Mouse (Mus musculus) intestine, embryonic 16.5 days (tissue): ENCODE data around the gene Vrk1. TPM values are rescaled to one million over a fixed set of nuclear protein-coding genes. Genes with fewer than 3 reads are reported as not detected.

Source experiments
- ATAC-seq: fragments of 200-750 bp; cut with Nextera tagmentation; 2 replicates; pipeline ENCODE4 v1.8.0; 2017; ENCODE audit warnings: moderate TSS enrichment, moderate library complexity
- H3K27ac ChIP-seq: fragments of 300-500 bp; sonication (generic); 2 replicates; pipeline ENCODE4 v1.5.1; 2014; ENCODE audit warnings: mild to moderate bottlenecking, low read length
- H3K27me3 ChIP-seq: fragments of 300-500 bp; sonication (generic); replicated peaks from 2 replicates; pipeline ENCODE4 v1.6.1; 2014; ENCODE audit warnings: low read length, control low read depth, mixed read lengths; ENCODE audit not compliant: control insufficient read depth, insufficient read depth
- H3K36me3 ChIP-seq: fragments of 300-500 bp; sonication (generic); 2 replicates; pipeline ENCODE4 v1.6.1; 2014; ENCODE audit warnings: low read length, control low read depth; ENCODE audit not compliant: control insufficient read depth, insufficient read depth
- H3K4me1 ChIP-seq: fragments of 300-500 bp; sonication (generic); 2 replicates; pipeline ENCODE4 v1.6.1; 2014; ENCODE audit warnings: low read length, control low read depth, mixed read lengths; ENCODE audit not compliant: control insufficient read depth, insufficient read depth
- H3K4me2 ChIP-seq: fragments of 300-500 bp; sonication (generic); 2 replicates; pipeline ENCODE4 v1.6.1; 2014; ENCODE audit warnings: low read depth, low read length, control low read depth
- H3K4me3 ChIP-seq: fragments of 300-500 bp; sonication (generic); 2 replicates; pipeline ENCODE4 v1.5.1; 2014; ENCODE audit warnings: mild to moderate bottlenecking, low read length
- H3K9ac ChIP-seq: fragments of 300-500 bp; sonication (generic); 2 replicates; pipeline ENCODE4 v1.6.1; 2014; ENCODE audit warnings: low read depth, low read length
- H3K9me3 ChIP-seq: fragments of 300-500 bp; sonication (generic); 2 replicates; pipeline ENCODE4 v1.6.1; 2016; ENCODE audit warnings: low read length, control low read depth; ENCODE audit not compliant: control insufficient read depth
- WGBS: fragments of 180-500 bp; shearing (Covaris S2); extraction: QIAGEN DNeasy Blood & Tissue Kit; methylation state at CpG from one replicate; pipeline ENCODE4 v1.1.7; 2014; 5-methylcytosine and 5-hydroxymethylcytosine counted together
- polyA plus RNA-seq: library from polyadenylated mRNA; unstranded; fragments of >200 nt; fragmentation: Nextera tagmentation; extraction: Ambion mirVana; gene quantifications from 2 replicates; pipeline ENCODE4 v1.2.1, GENCODE M21; 2015

The Vrk1 gene
- polyA plus RNA-seq, 1 experiment from 2014 or later = 61.2 TPM

GRCm38 (mm10) chr12:106082958-106083381 lies 72.9 kb downstream of the Vrk1 start:
- no peak overlapping the region for H3K4me2 ChIP-seq
- WGBS = 60% methylated on average over 11 of the region's 11 CpGs
- no peak overlapping the region for H3K4me3 ChIP-seq
- no peak overlapping the region for H3K9ac ChIP-seq
- no peak overlapping the region for H3K27ac ChIP-seq
- H3K36me3 ChIP-seq = no peaks in the 10 kb centered on the region
- ATAC-seq = no peak
- no peaks in the 10 kb centered on the region for H3K4me1 ChIP-seq
- no peaks in the 10 kb centered on the region for H3K9me3 ChIP-seq
- H3K27me3 ChIP-seq = no peaks in the 10 kb centered on the region

- no peak overlapping the region for H3K9ac ChIP-seq
- no peak overlapping the region for H3K4me2 ChIP-seq
- no peak for ATAC-seq
- no peak overlapping the region for H3K27ac ChIP-seq
- no peak overlapping the region for H3K4me3 ChIP-seq
- H3K9me3 ChIP-seq = no peaks in the 10 kb centered on the region
- no peaks in the 10 kb centered on the region for H3K36me3 ChIP-seq
- H3K27me3 ChIP-seq = no peaks in the 10 kb centered on the region
- 89% methylated on average over 12 of the region's 12 CpGs for WGBS
- no peaks in the 10 kb centered on the region for H3K4me1 ChIP-seq
Observed at GRCm38 (mm10) chr12:106084126-106084525, 74.1 kb downstream of the Vrk1 start.

- Histone ChIP-seq H3K4me3 (no peak overlapping the region), H3K27me3 (no peaks in the 10 kb centered on the region), H3K9ac (no peak overlapping the region), H3K4me2 (no peak overlapping the region), H3K27ac (no peak overlapping the region), H3K9me3 (no peaks in the 10 kb centered on the region), H3K4me1 (no peaks in the 10 kb centered on the region), H3K36me3 (no peaks in the 10 kb centered on the region)
- ATAC-seq = no peak
- WGBS = 88% methylated on average over 9 of the region's 9 CpGs
Observed at GRCm38 (mm10) chr12:106094827-106095226, 84.8 kb downstream of the Vrk1 start.

GRCm38 (mm10) chr12:106102003-106102402 lies 92.0 kb downstream of the Vrk1 start:
- Histone ChIP-seq H3K4me3 (no peak overlapping the region), H3K36me3 (no peaks in the 10 kb centered on the region), H3K27ac (no peak overlapping the region), H3K4me1 (no peaks in the 10 kb centered on the region), H3K27me3 (no peaks in the 10 kb centered on the region), H3K9ac (no peak overlapping the region), H3K4me2 (no peak overlapping the region), H3K9me3 (no peaks in the 10 kb centered on the region)
- no peak for ATAC-seq
- WGBS = 91% methylated on average over 6 of the region's 6 CpGs

GRCm38 (mm10) chr12:106102726-106103643 lies 93.0 kb downstream of the Vrk1 start:
- no peak overlapping the region for H3K4me3 ChIP-seq
- H3K27ac ChIP-seq = no peak overlapping the region
- no peaks in the 10 kb centered on the region for H3K4me1 ChIP-seq
- H3K9me3 ChIP-seq = no peaks in the 10 kb centered on the region
- no peak overlapping the region for H3K9ac ChIP-seq
- H3K4me2 ChIP-seq = no peak overlapping the region
- ATAC-seq = no peak
- 58% methylated on average over 16 of the region's 16 CpGs for WGBS
- H3K27me3 ChIP-seq = no peaks in the 10 kb centered on the region
- no peaks in the 10 kb centered on the region for H3K36me3 ChIP-seq

GRCm38 (mm10) chr12:106107272-106107671 lies 97.2 kb downstream of the Vrk1 start:
- Histone ChIP-seq H3K36me3 (no peaks in the 10 kb centered on the region), H3K27ac (no peak overlapping the region), H3K9me3 (no peaks in the 10 kb centered on the region), H3K4me3 (no peak overlapping the region), H3K27me3 (no peaks in the 10 kb centered on the region), H3K4me1 (no peaks in the 10 kb centered on the region), H3K9ac (no peak overlapping the region), H3K4me2 (no peak overlapping the region)
- WGBS = 86% methylated on average over 14 of the region's 14 CpGs
- ATAC-seq = no peak

GRCm38 (mm10) chr12:106115070-106115891 lies 105.3 kb downstream of the Vrk1 start:
- no peak overlapping the region for H3K9ac ChIP-seq
- H3K27ac ChIP-seq = no peak overlapping the region
- ATAC-seq = no peak
- H3K4me1 ChIP-seq = no peaks in the 10 kb centered on the region
- no peak overlapping the region for H3K4me3 ChIP-seq
- no peaks in the 10 kb centered on the region for H3K36me3 ChIP-seq
- no peaks in the 10 kb centered on the region for H3K9me3 ChIP-seq
- no peak overlapping the region for H3K4me2 ChIP-seq
- WGBS = 22% methylated on average over 6 of the region's 6 CpGs
- no peaks in the 10 kb centered on the region for H3K27me3 ChIP-seq

- Histone ChIP-seq H3K4me1 (no peaks in the 10 kb centered on the region), H3K9me3 (no peaks in the 10 kb centered on the region), H3K27me3 (no peaks in the 10 kb centered on the region), H3K4me2 (no peak overlapping the region), H3K4me3 (no peak overlapping the region), H3K27ac (no peak overlapping the region), H3K36me3 (no peaks in the 10 kb centered on the region), H3K9ac (no peak overlapping the region)
- 56% methylated on average over 5 of the region's 5 CpGs for WGBS
- ATAC-seq = no peak
Observed at GRCm38 (mm10) chr12:106115892-106116206, 105.8 kb downstream of the Vrk1 start.

GRCm38 (mm10) chr12:106123276-106123675 lies 113.2 kb downstream of the Vrk1 start:
- no peak overlapping the region for H3K4me2 ChIP-seq
- H3K9me3 ChIP-seq = no peaks in the 10 kb centered on the region
- no peak for ATAC-seq
- H3K36me3 ChIP-seq = no peaks in the 10 kb centered on the region
- no peaks in the 10 kb centered on the region for H3K27me3 ChIP-seq
- 66% methylated on average over 14 of the region's 14 CpGs for WGBS
- H3K4me3 ChIP-seq = no peak overlapping the region
- no peaks in the 10 kb centered on the region for H3K4me1 ChIP-seq
- no peak overlapping the region for H3K27ac ChIP-seq
- no peak overlapping the region for H3K9ac ChIP-seq
